In genomic region chr11:64317458-64317857, GRCm38 (mm10) we compare ENCODE assay signal across 19 mouse cellular contexts.
"Had no signal": no experiment of that assay in that cellular context is flagged by ENCODE, and none has a peak within 500 bp of the region (broad histone marks: within the 10 kb centered on the region; RNA-seq: fewer than 3 reads in every experiment).

No protein-coding gene starts in this region.

- H3K36me3 ChIP-seq: liver, embryonic 15.5 days; lung, embryonic 15.5 days; midbrain, embryonic 13.5 days; midbrain, embryonic 15.5 days; neural tube, embryonic 12.5 days had no signal

- DNase-seq: liver, postnatal 0 days; lung, adult 2 months; lung, postnatal 14 days; lung, postnatal 36 days; right cerebral cortex, postnatal 25 days; right cerebral cortex, postnatal 4 days; spleen, adult 18-20 months; thymus, adult 18-20 months; thymus, postnatal 14 days; thymus, postnatal 36 days had no signal

- H3K27me3 ChIP-seq: liver, embryonic 15.5 days; lung, embryonic 15.5 days; megakaryocyte, embryonic 14.5 days; midbrain, embryonic 15.5 days; neural tube, embryonic 12.5 days had no signal

- ATAC-seq: liver, postnatal 0 days; lung, postnatal 0 days; midbrain, embryonic 13.5 days; midbrain, embryonic 15.5 days had no signal

- H3K27ac ChIP-seq: liver, embryonic 15.5 days; lung, embryonic 15.5 days; macrophage; midbrain, embryonic 13.5 days; midbrain, embryonic 15.5 days; neural tube, embryonic 12.5 days had no signal

- H3K9me3 ChIP-seq: liver, embryonic 15.5 days; lung, embryonic 15.5 days; megakaryocyte, embryonic 14.5 days; midbrain, embryonic 13.5 days; midbrain, embryonic 15.5 days; neural tube, embryonic 12.5 days had no signal

- H3K9ac ChIP-seq: liver, embryonic 15.5 days; liver, postnatal 0 days; lung, embryonic 15.5 days; midbrain, embryonic 13.5 days; midbrain, embryonic 15.5 days; neural tube, embryonic 12.5 days had no signal

- H3K4me2 ChIP-seq: liver, embryonic 15.5 days; lung, embryonic 15.5 days; midbrain, embryonic 11.5 days; midbrain, embryonic 13.5 days; midbrain, embryonic 15.5 days; neural tube, embryonic 12.5 days had no signal

- H3K4me3 ChIP-seq: liver, embryonic 15.5 days; lung, embryonic 15.5 days; megakaryocyte, embryonic 14.5 days; midbrain, embryonic 13.5 days; midbrain, embryonic 15.5 days; neural tube, embryonic 12.5 days had no signal

- H3K4me1 ChIP-seq: liver, embryonic 15.5 days; lung, embryonic 15.5 days; megakaryocyte, embryonic 14.5 days; midbrain, embryonic 13.5 days; midbrain, embryonic 15.5 days; neural tube, embryonic 12.5 days had no signal
